Mouse (Mus musculus) heart, postnatal 25 days (tissue): ENCODE measurements around the gene Keap1. TPM values are rescaled to one million over a fixed set of nuclear protein-coding genes. Genes with fewer than 3 reads are reported as not detected.

Source experiments
- total RNA-seq, 2 experiments: library from RNA; stranded (reverse); gene quantifications; 2 replicates each; pipeline ENCODE4 v1.2.3; 2021

The Keap1 gene
- total RNA-seq, 2 experiments from 2014 or later, result 35.9 to 42.2 TPM

Other genes with a start within 250 kb of the Keap1 start
- gene Mrpl4, start 236.6 kb downstream of the Keap1 start, total RNA-seq, result 100 to 1,000 TPM; 143 to 144 TPM
- 1 to 10 TPM; 7.7 to 9.6 TPM for gene Icam1, start 223.4 kb downstream of the Keap1 start, total RNA-seq
- under 1 TPM; 0.26 to 0.64 TPM for gene Icam4, start 210.0 kb downstream of the Keap1 start, total RNA-seq
- not detected for gene Icam5, start 207.3 kb downstream of the Keap1 start, total RNA-seq
- not detected for gene Zglp1, start 172.3 kb downstream of the Keap1 start, total RNA-seq
- under 1 TPM in 1 of 2 experiments, not detected in 1; 0.13 TPM for gene Gm49373, start 166.3 kb downstream of the Keap1 start, total RNA-seq
- gene Fdx1l, start 165.7 kb downstream of the Keap1 start, total RNA-seq, result 10 to 100 TPM; 33.6 to 36.5 TPM
- 1 to 10 TPM in 1 of 2 experiments, under 1 TPM in 1; 0.86 to 1.5 TPM for gene Gm38431, start 147.4 kb downstream of the Keap1 start, total RNA-seq
- gene Raver1, start 147.4 kb downstream of the Keap1 start, total RNA-seq, result 10 to 100 TPM; 25.8 to 27.9 TPM
- 1 to 10 TPM; 8.5 to 8.6 TPM for gene Tyk2, start 108.1 kb downstream of the Keap1 start, total RNA-seq
- gene Cdc37, start 89.4 kb downstream of the Keap1 start, total RNA-seq, result 100 to 1,000 TPM; 158 to 160 TPM
- gene Pde4a, start 73.6 kb downstream of the Keap1 start, total RNA-seq, result 10 to 100 TPM; 47.1 to 51.6 TPM
- gene S1pr5, start 9.1 kb upstream of the Keap1 start, total RNA-seq, result under 1 TPM; 0.70 to 0.78 TPM
- gene Atg4d, start 25.9 kb upstream of the Keap1 start, total RNA-seq, result 10 to 100 TPM; 94.7 to 96.1 TPM
- gene Kri1, start 48.6 kb upstream of the Keap1 start, total RNA-seq, result 10 to 100 TPM; 15.9 to 17.4 TPM
- gene Cdkn2d, start 52.0 kb upstream of the Keap1 start, total RNA-seq, result 10 to 100 TPM; 15.1 to 16.8 TPM
- not detected for gene Ap1m2, start 73.0 kb upstream of the Keap1 start, total RNA-seq
- 100 to 1,000 TPM in 1 of 2 experiments, 10 to 100 TPM in 1; 99.2 to 113 TPM for gene Slc44a2, start 81.3 kb upstream of the Keap1 start, total RNA-seq
- gene Ilf3, start 128.5 kb upstream of the Keap1 start, total RNA-seq, result 10 to 100 TPM; 25.9 to 29.6 TPM
- gene Qtrt1, start 172.5 kb upstream of the Keap1 start, total RNA-seq, result 10 to 100 TPM in 1 of 2 experiments, 1 to 10 TPM in 1; 7.1 to 10.0 TPM
- 10 to 100 TPM; 66.2 to 74.4 TPM for gene Dnm2, start 185.5 kb upstream of the Keap1 start, total RNA-seq